Mouse (Mus musculus) myocyte (in vitro differentiated cells): ENCODE measurements around the gene Apobec4.

Experiments used
- CEBPB ChIP-seq: IDR thresholded peaks from 2 replicates; pipeline ENCODE4 v1.6.1; 2011; ENCODE audit warnings: mild to moderate bottlenecking, moderate library complexity; ENCODE audit not compliant: poor library complexity, insufficient read depth, severe bottlenecking
- E2F4 ChIP-seq: IDR thresholded peaks from one replicate; pipeline ENCODE4 v1.6.1; 2011; ENCODE audit warnings: mild to moderate bottlenecking, control low read depth, moderate library complexity; ENCODE audit not compliant: insufficient read depth
- MYOD1 ChIP-seq, 3 experiments: IDR thresholded peaks; one replicate each; pipeline ENCODE4 v1.6.1; 2011; ENCODE audit warnings: control low read depth in 2 of 3, low read depth in 2 of 3, mild to moderate bottlenecking in 2 of 3, moderate library complexity in 1 of 3; ENCODE audit not compliant: insufficient read length in 2 of 3, control insufficient read depth in 1 of 3
- MYOG ChIP-seq, 3 experiments: IDR thresholded peaks; one replicate each; pipeline ENCODE4 v1.6.1; 2011; ENCODE audit warnings: control low read depth in 2 of 3, low read depth in 2 of 3, mild to moderate bottlenecking in 2 of 3; ENCODE audit not compliant: insufficient read length in 2 of 3, control insufficient read depth in 1 of 3, insufficient read depth in 1 of 3
- POLR2A ChIP-seq: IDR thresholded peaks from one replicate; pipeline ENCODE4 v1.6.1; 2011; ENCODE audit warnings: low read depth, mild to moderate bottlenecking, control low read depth, moderate library complexity; ENCODE audit not compliant: insufficient read length
- POLR2AphosphoS2 ChIP-seq: IDR thresholded peaks from one replicate; pipeline ENCODE4 v1.6.1; 2011; ENCODE audit warnings: low read depth, control low read depth; ENCODE audit not compliant: insufficient read length
- SRF ChIP-seq: IDR thresholded peaks from one replicate; pipeline ENCODE4 v1.6.1; 2011; ENCODE audit warnings: low read depth; ENCODE audit not compliant: control insufficient read depth, insufficient read length

DNA sequence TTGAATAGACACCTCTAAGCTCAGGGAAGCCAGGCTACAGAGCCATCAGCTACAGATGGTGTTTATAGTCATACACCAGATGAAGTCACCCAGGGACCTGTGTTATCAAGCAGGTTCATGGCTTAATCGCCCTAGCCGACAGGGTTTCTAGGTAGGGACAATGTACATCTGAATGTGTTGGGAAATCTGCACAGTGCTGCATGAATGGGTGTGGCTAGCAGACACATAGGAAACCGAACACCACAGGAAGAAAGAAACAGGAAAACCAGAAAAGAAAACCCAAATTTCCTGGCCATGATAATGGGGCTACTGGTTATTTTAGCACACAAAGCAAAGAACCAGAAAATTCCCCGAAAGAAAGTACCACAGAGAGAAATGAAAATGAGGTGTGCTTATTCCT is 29.4 kb upstream of the Apobec4 start:
- TF ChIP-seq POLR2A (no peak), E2F4 (no peak), MYOG (IDR thresholded peaks at IDR 0.05; ENCODE audit: control insufficient read depth in 1 of 3, insufficient read depth in 1 of 3, insufficient read length in 2 of 3, low read depth in 2 of 3) (no peak), POLR2AphosphoS2 (no peak), CEBPB (no peak), SRF (no peak), MYOD1 (IDR thresholded peaks at IDR 0.05; ENCODE audit: control insufficient read depth in 1 of 3, insufficient read length in 2 of 3, low read depth in 2 of 3) (no peak)
